Comparison of ENCODE assay signal across 16 mouse cellular contexts in the genomic region with DNA sequence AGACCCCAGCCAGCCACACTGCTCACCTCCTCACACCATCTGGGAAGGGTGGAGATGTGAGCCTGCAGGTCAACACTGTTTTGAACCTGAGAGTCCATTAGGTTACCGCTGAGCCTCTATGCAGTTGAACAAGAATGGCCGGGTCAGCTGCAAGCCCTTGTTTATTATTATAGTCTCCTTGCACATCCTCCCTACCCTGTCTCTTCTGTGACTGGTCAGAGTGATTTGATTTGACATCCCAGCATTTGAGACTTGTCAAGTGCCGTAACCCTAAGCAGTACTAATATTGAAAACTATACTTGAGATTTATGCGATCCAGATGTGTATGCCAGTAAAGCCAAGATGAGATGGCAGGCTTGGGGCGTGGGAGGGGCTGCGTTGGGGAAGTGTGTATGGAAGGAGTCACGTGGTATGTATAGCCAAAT.
DNase-seq lines count a peak whose midpoint lies in the region; ATAC-seq and TF ChIP-seq lines count a peak whose summit lies in the region.
"Had no signal": no experiment of that assay in that cellular context is flagged by ENCODE, and none has a peak within 500 bp of the region (broad histone marks: within the 10 kb centered on the region; RNA-seq: fewer than 3 reads in every experiment).

No protein-coding gene starts in this region.

- H3K4me2 ChIP-seq in hindbrain, embryonic 11.5 days (replicated peaks; ENCODE audit: low read depth, low read length), result no peak overlapping the region
- H3K4me2 ChIP-seq in hindbrain, postnatal 0 days (ENCODE audit: low read depth, low read length), result no peak overlapping the region
- no peak overlapping the region for H3K4me2 ChIP-seq in hindbrain, embryonic 14.5 days (replicated peaks)
- H3K4me2 ChIP-seq in neural tube, embryonic 15.5 days, result no peak overlapping the region
- H3K4me2 ChIP-seq: heart, embryonic 13.5 days had no signal

- no peak for TF ChIP-seq CTCF in hindbrain, postnatal 0 days (IDR thresholded peaks at IDR 0.05; ENCODE audit: low read depth)

- peaks cover 2% of the 10 kb centered on the region; the same call in 1 of the 2 replicates for H3K27me3 ChIP-seq in hindbrain, embryonic 11.5 days (ENCODE audit: control insufficient read depth, insufficient read depth, low read length)
- no peaks in the 10 kb centered on the region for H3K27me3 ChIP-seq in hindbrain, postnatal 0 days (ENCODE audit: insufficient read depth, low read length)
- no peaks in the 10 kb centered on the region for H3K27me3 ChIP-seq in hindbrain, embryonic 14.5 days (ENCODE audit: control insufficient read depth, insufficient read depth, low read length)
- no peaks in the 10 kb centered on the region for H3K27me3 ChIP-seq in neural tube, embryonic 15.5 days (replicated peaks)
- H3K27me3 ChIP-seq: heart, embryonic 13.5 days had no signal

- ATAC-seq in hindbrain, embryonic 11.5 days (ENCODE audit: low FRiP score), result peak; percentile 39; the same call in 1 of the 2 replicates
- no peak for ATAC-seq in hindbrain, postnatal 0 days
- no peak for ATAC-seq in hindbrain, embryonic 14.5 days (ENCODE audit: low FRiP score)
- ATAC-seq in neural tube, embryonic 15.5 days (ENCODE audit: low FRiP score), result peak; percentile 46; the same call in 1 of the 2 replicates
- ATAC-seq: forebrain, embryonic 16.5 days; inflammation-experienced regulatory T-cells, adult 6 months had no signal

- H3K27ac ChIP-seq in hindbrain, embryonic 11.5 days (ENCODE audit: low read depth, low read length), result peak overlapping the region; percentile 37; the same call in 1 of the 2 replicates
- H3K27ac ChIP-seq in hindbrain, postnatal 0 days, result no peak overlapping the region
- H3K27ac ChIP-seq in hindbrain, embryonic 14.5 days, result peak overlapping the region; percentile 28
- H3K27ac ChIP-seq in neural tube, embryonic 15.5 days (replicated peaks), result peak overlapping the region; percentile 33; the same call in 1 of the 2 replicates
- H3K27ac ChIP-seq: heart, embryonic 13.5 days had no signal

- no peaks in the 10 kb centered on the region for H3K9me3 ChIP-seq in hindbrain, embryonic 11.5 days (ENCODE audit: control insufficient read depth, low read length)
- no peaks in the 10 kb centered on the region for H3K9me3 ChIP-seq in hindbrain, postnatal 0 days (ENCODE audit: low read length)
- H3K9me3 ChIP-seq in hindbrain, embryonic 14.5 days (ENCODE audit: control insufficient read depth, low read length), result no peaks in the 10 kb centered on the region
- H3K9me3 ChIP-seq in neural tube, embryonic 15.5 days (replicated peaks), result no peaks in the 10 kb centered on the region
- H3K9me3 ChIP-seq: heart, embryonic 13.5 days had no signal

- H3K9ac ChIP-seq in hindbrain, embryonic 11.5 days (ENCODE audit: low read depth, low read length), result no peak overlapping the region
- H3K9ac ChIP-seq in hindbrain, postnatal 0 days (replicated peaks; ENCODE audit: low read length), result no peak overlapping the region
- no peak overlapping the region for H3K9ac ChIP-seq in hindbrain, embryonic 14.5 days
- no peak overlapping the region for H3K9ac ChIP-seq in neural tube, embryonic 15.5 days (replicated peaks)
- H3K9ac ChIP-seq: heart, embryonic 13.5 days had no signal

- WGBS in hindbrain, embryonic 11.5 days, result 61% methylated on average over 7 of the region's 7 CpGs
- WGBS in hindbrain, postnatal 0 days, result 77% methylated on average over 7 of the region's 7 CpGs
- 72% methylated on average over 7 of the region's 7 CpGs for WGBS in hindbrain, embryonic 14.5 days
- 78% methylated on average over 7 of the region's 7 CpGs for WGBS in neural tube, embryonic 15.5 days

- H3K36me3 ChIP-seq in hindbrain, embryonic 11.5 days (ENCODE audit: control insufficient read depth, insufficient read depth, low read length), result no peaks in the 10 kb centered on the region
- H3K36me3 ChIP-seq in hindbrain, postnatal 0 days (ENCODE audit: insufficient read depth, low read length), result no peaks in the 10 kb centered on the region
- no peaks in the 10 kb centered on the region for H3K36me3 ChIP-seq in hindbrain, embryonic 14.5 days (replicated peaks; ENCODE audit: control insufficient read depth, insufficient read depth)
- H3K36me3 ChIP-seq in neural tube, embryonic 15.5 days, result no peaks in the 10 kb centered on the region
- H3K36me3 ChIP-seq: heart, embryonic 13.5 days had no signal

- DNase-seq in hindbrain, embryonic 11.5 days (ENCODE audit: low spot score), result no peak
- DNase-seq in hindbrain, postnatal 0 days (ENCODE audit: low spot score), result no peak
- DNase-seq in retina, postnatal 1 day, result peak; percentile 44
- DNase-seq in retina, embryonic 14.5 days (ENCODE audit: low spot score), result no peak
- no peak for DNase-seq in hindbrain, embryonic 14.5 days (ENCODE audit: low spot score)
- no peak for DNase-seq in cerebellum, postnatal 25 days
- no peak for DNase-seq in spleen, postnatal 4 days (ENCODE audit: low spot score in 2 of 2)
- DNase-seq: cerebellum, adult 2 months; gastrocnemius, postnatal 25 days; kidney, postnatal 36 days; lung, postnatal 4 days; right cerebral cortex, adult 18-20 months had no signal

- 0 out of 2 replicates have a peak, but pooled peaks cover 2% of the 10 kb centered on the region for H3K4me1 ChIP-seq in hindbrain, embryonic 11.5 days (replicated peaks; ENCODE audit: control insufficient read depth, insufficient read depth, low read length)
- peaks cover 15% of the 10 kb centered on the region for H3K4me1 ChIP-seq in hindbrain, postnatal 0 days (ENCODE audit: insufficient read depth, low read length)
- peaks cover 16% of the 10 kb centered on the region for H3K4me1 ChIP-seq in hindbrain, embryonic 14.5 days (replicated peaks; ENCODE audit: control insufficient read depth, insufficient read depth, low read length)
- peaks cover 19% of the 10 kb centered on the region for H3K4me1 ChIP-seq in neural tube, embryonic 15.5 days

- H3K4me3 ChIP-seq in hindbrain, embryonic 11.5 days (ENCODE audit: low read depth, low read length), result no peak overlapping the region
- no peak overlapping the region for H3K4me3 ChIP-seq in hindbrain, postnatal 0 days (ENCODE audit: low read length)
- no peak overlapping the region for H3K4me3 ChIP-seq in hindbrain, embryonic 14.5 days (replicated peaks; ENCODE audit: low read length)
- no peak overlapping the region for H3K4me3 ChIP-seq in neural tube, embryonic 15.5 days (replicated peaks)
- H3K4me3 ChIP-seq: heart, embryonic 13.5 days had no signal

Comparison
In these comparisons a context has a peak if more than half of its experiments do, and no peak if none do; other contexts are left out.
1. ATAC-seq: peak in hindbrain, embryonic 11.5 days (single experiment) and neural tube, embryonic 15.5 days (single experiment); none in hindbrain, postnatal 0 days (single experiment) and hindbrain, embryonic 14.5 days (single experiment).